Mouse (Mus musculus): ENCODE measurements around the gene Map2k2.
"Not testable (repeated sequence)": the region's sequence is repeated elsewhere in the genome, so short reads cannot be mapped to it uniquely, and the experiment has no call there.

The Map2k2 gene

GRCm38 (mm10) chr10:81105565-81106112, at the start of gene Map2k2:
Map2k2 (plus strand) TSS chr10:81105915.
- CTCF ChIA-PET, result interaction anchor here (1.0 kb wide), 1 partner anchor 57 kb away, joined by 3 read pairs; no protein-coding TSS in a partner anchor

- CTCF ChIA-PET, result no interaction called here
Observed at GRCm38 (mm10) chr10:81057406-81058130, 48.1 kb upstream of the Map2k2 start.

GRCm38 (mm10) chr10:81058896-81059295, 46.8 kb upstream of the Map2k2 start:
- CTCF ChIA-PET, result interaction anchor here (0.6 kb wide), 1 partner anchor 136 kb away, joined by 3 read pairs; no protein-coding TSS in a partner anchor

GRCm38 (mm10) chr10:81059603-81060543, 45.8 kb upstream of the Map2k2 start, which contains the start of gene Sgta:
Sgta (minus strand) TSS chr10:81060181.
- CTCF ChIA-PET, result interaction anchor here (0.5 to 0.6 kb wide), 2 partner anchors 28 to 135 kb away, joined by 3 to 7 read pairs; no protein-coding TSS in a partner anchor

- CTCF ChIA-PET, result no interaction called here
Observed at GRCm38 (mm10) chr10:81062710-81063109, 43.0 kb upstream of the Map2k2 start.

- CTCF ChIA-PET, result not testable (repeated sequence)
Observed at GRCm38 (mm10) chr10:81064519-81064918, 41.2 kb upstream of the Map2k2 start.

GRCm38 (mm10) chr10:81068706-81069105, 37.0 kb upstream of the Map2k2 start:
- CTCF ChIA-PET, result interaction anchor here (0.6 kb wide), 1 partner anchor 71 kb away, joined by 4 read pairs; no protein-coding TSS in a partner anchor

- CTCF ChIA-PET, result no interaction called here
Observed at GRCm38 (mm10) chr10:81069836-81070235, 35.9 kb upstream of the Map2k2 start, which contains the start of gene Thop1. Thop1 (plus strand) TSS chr10:81070035.

GRCm38 (mm10) chr10:81072290-81072689, 33.4 kb upstream of the Map2k2 start:
- CTCF ChIA-PET, result interaction anchor here (1.1 to 1.2 kb wide), 2 partner anchors 10 to 11 kb away, joined by 3 read pairs; no protein-coding TSS in a partner anchor

- CTCF ChIA-PET, result no interaction called here
Observed at GRCm38 (mm10) chr10:81073464-81073863, 32.3 kb upstream of the Map2k2 start.

- CTCF ChIA-PET, result interaction anchor here (0.5 kb wide), 1 partner anchor 313 kb away, joined by 6 read pairs; no protein-coding TSS in a partner anchor
Observed at GRCm38 (mm10) chr10:81075734-81076133, 30.0 kb upstream of the Map2k2 start.

- CTCF ChIA-PET, result interaction anchor here (0.5 kb wide), 1 partner anchor 314 kb away, joined by 6 read pairs; no protein-coding TSS in a partner anchor
Observed at GRCm38 (mm10) chr10:81076356-81076755, 29.4 kb upstream of the Map2k2 start.

- CTCF ChIA-PET, result no interaction called here
Observed at GRCm38 (mm10) chr10:81077916-81078315, 27.8 kb upstream of the Map2k2 start.

- CTCF ChIA-PET, result no interaction called here
Observed at GRCm38 (mm10) chr10:81080008-81080655, 25.6 kb upstream of the Map2k2 start.

GRCm38 (mm10) chr10:81082168-81082960, 23.4 kb upstream of the Map2k2 start:
- CTCF ChIA-PET, result interaction anchor here (0.5 to 1.1 kb wide), 6 partner anchors 10 to 1297 kb away, joined by 3 to 8 read pairs (median 4); partner anchors contain the start of gene Diras1

- CTCF ChIA-PET, result no interaction called here
Observed at GRCm38 (mm10) chr10:81087021-81087420, 18.7 kb upstream of the Map2k2 start.

- CTCF ChIA-PET, result no interaction called here
Observed at GRCm38 (mm10) chr10:81089216-81089615, 16.5 kb upstream of the Map2k2 start.

GRCm38 (mm10) chr10:81090621-81091020, 15.1 kb upstream of the Map2k2 start:
- CTCF ChIA-PET, result no interaction called here

- CTCF ChIA-PET, result no interaction called here
Observed at GRCm38 (mm10) chr10:81092465-81093250, 13.1 kb upstream of the Map2k2 start.
